Mouse (Mus musculus) gastrocnemius, adult 8-10 months (tissue): Measurements from ENCODE around the gene Nlrp10. TPM values are rescaled to one million over a fixed set of nuclear protein-coding genes. Genes with fewer than 3 reads are reported as not detected.

Experiments used
- DNase-seq, 2 experiments: peaks; one replicate each; pipeline ENCODE4 v3.0.0; 2022; ENCODE audit warnings: low spot score in 2 of 2
- total RNA-seq, 4 experiments: library from RNA; stranded (reverse); gene quantifications; 2 replicates each; pipeline ENCODE4 v1.2.4; 2022

Gene Nlrp10
- total RNA-seq, 4 experiments from 2014 or later: 1.3 to 2.5 (median 1.8) TPM

DNA sequence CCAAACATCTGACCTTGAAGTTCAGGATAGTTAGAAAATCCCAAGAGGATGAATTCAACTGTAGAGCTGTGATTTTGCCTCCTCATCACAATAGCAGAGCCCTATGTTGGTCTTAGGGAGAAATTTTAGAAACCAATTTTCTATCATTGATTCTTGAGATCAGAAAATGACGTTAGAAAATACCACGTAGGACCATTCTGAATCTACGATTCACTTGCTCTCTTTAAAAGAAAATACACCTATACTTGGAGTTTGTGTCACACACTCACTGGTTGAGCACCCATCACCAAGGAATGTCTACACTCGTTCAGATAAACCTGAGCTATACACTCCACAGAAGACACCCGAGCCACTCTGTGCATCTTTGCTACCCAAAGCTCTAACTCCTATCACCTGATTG, 35.7 kb downstream of the Nlrp10 start, which contains the start of gene Olfr519:
TSS of gene Olfr519 (minus strand) at position 101 of the 400 bp plus-strand sequence.
- no peak for DNase-seq

DNA sequence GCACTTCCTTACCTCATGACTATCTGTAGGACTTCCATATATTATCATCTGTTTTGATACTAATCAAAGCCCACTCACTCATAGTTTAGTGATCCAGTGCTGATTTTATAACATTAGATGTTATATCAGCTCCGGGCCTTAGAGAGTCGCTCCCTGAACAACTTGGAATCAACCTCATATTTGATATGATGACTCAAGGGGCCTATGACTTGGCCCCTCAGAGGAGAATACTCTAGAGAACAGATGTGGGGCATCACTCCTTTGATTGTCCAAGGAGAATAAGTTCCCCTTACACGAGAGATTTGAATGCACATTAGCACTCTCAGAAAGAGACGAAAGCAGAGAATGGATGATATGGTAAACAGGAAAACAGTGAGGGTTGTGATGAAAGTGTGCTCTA, 45.1 kb downstream of the Nlrp10 start, which contains the start of gene Olfr518:
TSS of gene Olfr518 (minus strand) at position 101 of the 400 bp plus-strand sequence.
- DNase-seq: no peak

DNA sequence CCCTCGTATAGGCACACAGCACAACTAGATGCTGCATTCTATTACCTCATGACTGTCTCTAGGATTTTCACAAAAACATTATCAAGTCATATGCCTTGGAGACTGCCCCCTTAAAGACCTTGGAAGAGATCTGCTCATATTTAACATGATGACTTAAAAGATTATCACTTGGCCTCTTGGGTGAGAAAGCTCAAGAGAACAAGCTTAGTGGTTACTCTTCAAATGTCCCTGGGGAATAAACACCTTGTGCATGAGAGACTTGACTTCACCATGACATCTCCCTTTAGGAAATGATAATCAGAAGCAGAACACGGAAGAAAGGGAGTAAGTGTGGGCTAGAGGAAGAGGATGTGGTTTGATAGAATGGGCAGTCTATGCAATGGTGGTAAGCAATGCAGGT, 57.7 kb downstream of the Nlrp10 start, which contains the start of gene Olfr517:
TSS of gene Olfr517 (minus strand) at position 101 of the 400 bp plus-strand sequence.
- DNase-seq: no peak

Other genes starting within 250 kb of the Nlrp10 start
- gene Olfr512, start 216.9 kb downstream of the Nlrp10 start, total RNA-seq: not detected
- gene Olfr513, start 179.2 kb downstream of the Nlrp10 start, total RNA-seq: under 1 TPM in 1 of 4 experiments, not detected in 3; 0.27 TPM
- not detected for gene Olfr514, start 104.2 kb downstream of the Nlrp10 start, total RNA-seq
- not detected for gene Olfr516, start 79.6 kb downstream of the Nlrp10 start, total RNA-seq
- gene Olfr517, start 57.8 kb downstream of the Nlrp10 start, total RNA-seq: not detected
- gene Olfr518, start 45.2 kb downstream of the Nlrp10 start, total RNA-seq: not detected
- not detected for gene Olfr519, start 35.8 kb downstream of the Nlrp10 start, total RNA-seq
- gene Eif3f, start 4.2 kb upstream of the Nlrp10 start, total RNA-seq: 100 to 1,000 TPM; 111 to 136 (median 121) TPM
- under 1 TPM; 0.24 to 0.52 (median 0.31) TPM for gene Tub, start 20.2 kb upstream of the Nlrp10 start, total RNA-seq
- gene Ric3, start 153.2 kb upstream of the Nlrp10 start, total RNA-seq: 1 to 10 TPM; 1.7 to 3.5 (median 2.3) TPM
- 1 to 10 TPM; 1.5 to 1.9 (median 1.8) TPM for gene Lmo1, start 245.0 kb upstream of the Nlrp10 start, total RNA-seq